Mouse (Mus musculus) fibroblast of lung, adult 2 months (primary cell): Measurements from ENCODE around the gene Nos1.
A peak's percentile ranks its signal among the peaks of the same experiment; 100 is the strongest.

Experiments used
- DNase-seq: peaks from one replicate; pipeline ENCODE4 v3.0.0-alpha.2; 2011; ENCODE audit warnings: low read depth

The Nos1 gene

DNA sequence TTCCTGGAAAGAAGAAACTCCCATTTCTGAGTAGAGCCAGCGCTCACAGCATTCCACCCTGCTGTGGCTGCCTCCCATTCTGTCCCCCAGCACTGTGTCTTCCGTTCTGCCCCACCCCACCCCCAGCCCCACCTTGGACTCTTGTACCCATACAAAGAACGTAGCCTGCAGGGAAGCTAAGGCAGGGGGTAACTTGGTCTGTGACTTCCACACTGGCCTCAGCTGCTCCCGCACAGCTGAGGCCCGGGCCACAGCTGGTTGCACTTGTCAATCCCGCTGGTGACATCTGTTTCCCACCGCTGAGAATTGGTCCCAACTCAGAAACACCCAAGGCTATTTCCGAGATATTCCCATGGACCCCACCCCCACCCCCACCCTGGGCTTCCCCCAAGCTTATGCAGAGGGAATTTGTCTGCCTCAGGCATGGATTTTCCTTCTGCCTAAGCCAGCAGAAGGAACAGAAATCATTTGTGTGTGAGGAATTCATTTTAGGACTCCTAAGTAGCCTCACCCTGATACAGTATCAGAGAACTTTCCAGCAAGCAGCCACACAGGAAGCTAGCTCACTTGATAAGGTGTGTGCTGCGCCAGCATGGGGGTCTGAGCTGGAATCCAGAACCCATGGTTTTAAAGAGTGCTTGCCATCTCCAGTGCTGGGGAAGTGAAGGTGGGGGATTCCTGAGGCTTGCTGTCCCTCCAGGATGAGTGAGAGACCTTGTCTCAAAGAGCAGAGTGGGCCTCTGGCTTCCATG is 117.4 kb downstream of the Nos1 start:
- DNase-seq = no peak

DNA sequence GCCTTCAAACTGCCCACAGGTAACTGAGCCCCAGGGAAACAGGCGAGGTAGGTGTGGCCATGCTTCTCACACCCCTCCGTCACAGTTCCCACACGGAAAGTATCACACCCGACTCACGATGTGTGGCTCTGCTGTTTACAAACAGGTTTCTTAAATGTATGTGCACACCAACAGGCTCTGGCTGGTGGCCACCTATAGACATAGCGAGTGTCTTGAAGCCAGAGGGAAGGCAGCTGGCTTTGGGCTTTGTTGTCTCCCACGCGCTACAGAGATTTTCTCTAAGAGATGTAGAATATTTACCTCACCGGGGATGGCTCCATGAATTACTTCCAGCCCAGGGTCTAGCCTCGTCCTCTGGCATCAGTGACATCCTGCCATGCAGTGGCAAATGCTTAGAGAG is 118.5 kb downstream of the Nos1 start:
- no peak for DNase-seq

DNA sequence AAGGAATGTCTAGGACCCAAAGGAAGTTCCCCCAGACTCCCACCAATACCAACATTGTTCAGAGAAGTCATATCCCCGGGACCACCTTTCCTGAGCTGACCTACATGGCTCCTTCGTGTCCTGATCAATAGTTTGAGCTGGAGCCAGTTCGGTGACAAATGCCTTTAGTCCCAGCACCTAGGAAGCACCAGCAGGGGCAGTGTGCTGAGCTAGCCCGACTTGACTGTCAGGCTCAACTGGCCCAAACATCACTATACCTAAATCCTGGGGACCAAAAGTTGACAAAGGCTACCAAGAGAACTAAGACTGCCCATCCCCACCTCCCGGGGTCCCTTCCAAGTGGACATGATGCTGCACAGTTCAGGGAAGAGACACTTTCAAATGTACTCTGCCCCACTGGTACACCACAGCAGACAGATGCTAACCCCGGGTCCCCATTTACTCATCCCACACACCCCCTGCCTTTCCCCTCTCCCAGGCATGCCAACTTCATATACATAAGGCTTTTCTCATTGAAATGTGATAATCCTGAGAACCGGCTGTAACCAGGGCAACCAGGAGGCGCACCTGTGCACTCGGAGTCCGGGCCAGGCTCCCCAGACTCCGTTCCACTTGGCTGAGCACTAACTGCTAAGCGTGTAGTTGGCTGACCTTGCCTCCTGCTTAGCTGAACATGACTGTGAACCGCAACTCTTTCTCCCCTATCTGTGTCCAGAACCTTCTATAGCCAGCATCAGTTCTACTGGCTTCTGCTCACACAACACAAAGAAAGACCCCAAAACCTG is 120.3 kb downstream of the Nos1 start:
- DNase-seq = no peak

DNA sequence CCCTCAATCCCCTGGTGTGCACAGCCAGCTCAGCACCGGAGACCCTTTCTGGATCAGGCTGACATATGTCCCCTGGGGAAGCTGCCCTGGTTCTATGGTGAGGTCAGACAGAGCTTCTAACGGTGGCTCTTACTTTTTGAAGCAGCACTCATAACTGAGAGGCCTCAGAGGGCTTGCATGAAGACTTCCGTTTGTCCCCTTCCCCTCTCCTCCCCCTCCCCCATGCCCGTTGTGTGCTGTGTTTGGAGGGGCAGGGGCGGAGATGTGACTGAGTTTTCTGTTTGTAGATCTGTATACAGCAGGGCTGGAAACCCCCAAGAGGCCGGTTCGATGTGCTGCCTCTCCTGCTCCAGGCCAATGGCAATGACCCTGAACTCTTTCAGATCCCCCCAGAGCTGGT is 122.7 kb downstream of the Nos1 start:
- DNase-seq = no peak

DNA sequence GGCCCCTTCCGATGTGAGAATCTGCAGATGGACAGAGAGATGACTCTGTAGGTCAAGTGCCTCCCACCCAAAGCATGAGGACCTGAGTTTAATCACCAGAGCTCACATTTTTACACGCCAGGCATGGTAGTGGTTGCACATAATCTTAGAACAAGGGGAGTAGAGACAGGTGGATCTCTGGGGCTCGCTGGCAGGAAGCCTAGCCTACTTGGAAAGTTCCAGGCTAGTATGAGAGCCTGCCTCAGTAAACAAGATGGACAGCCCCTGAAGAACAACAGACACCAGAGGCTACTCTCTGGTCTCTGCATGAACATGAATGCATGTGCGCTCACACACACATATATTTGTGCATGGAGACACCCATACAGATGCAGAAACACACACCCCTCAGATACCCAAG is 124.9 kb downstream of the Nos1 start:
- DNase-seq = no peak

DNA sequence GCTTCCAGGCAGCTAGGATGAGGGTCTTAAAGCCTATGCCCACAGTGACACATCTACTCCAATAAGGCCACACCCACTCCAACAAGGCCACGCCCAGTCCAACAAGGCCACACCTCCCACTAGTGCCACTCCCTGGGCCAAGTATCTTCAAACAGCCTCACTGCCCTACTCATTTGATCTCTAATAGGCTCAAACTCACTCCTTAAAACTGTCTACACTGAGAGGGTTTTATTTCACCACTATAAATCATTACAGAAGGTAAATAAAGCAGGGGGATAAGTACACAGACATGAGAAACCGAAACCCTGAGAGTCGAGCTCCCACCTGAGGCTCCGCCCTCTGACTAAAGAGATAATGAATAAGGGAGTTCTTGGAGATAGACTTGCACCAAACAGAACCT is 128.7 kb downstream of the Nos1 start:
- no peak for DNase-seq

DNA sequence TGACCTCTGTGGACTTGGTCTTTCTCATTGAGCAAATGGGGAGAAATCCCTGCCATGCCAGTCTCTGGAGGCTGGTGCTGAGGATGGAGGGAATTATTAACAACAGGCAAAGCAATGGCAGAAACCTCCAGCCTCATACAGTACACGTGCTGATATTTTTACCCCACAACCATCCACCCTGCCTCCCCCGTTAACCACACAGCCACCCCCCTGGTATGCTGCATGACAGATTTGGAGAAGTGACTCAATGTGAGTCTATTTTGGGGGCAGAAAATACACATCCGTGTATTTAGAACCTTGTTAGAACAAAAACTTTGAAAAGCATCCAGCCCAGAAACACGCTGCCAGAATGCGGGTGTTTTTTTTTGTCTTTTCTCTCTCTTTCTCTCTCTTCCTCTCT is 135.5 kb downstream of the Nos1 start:
- DNase-seq = no peak

DNA sequence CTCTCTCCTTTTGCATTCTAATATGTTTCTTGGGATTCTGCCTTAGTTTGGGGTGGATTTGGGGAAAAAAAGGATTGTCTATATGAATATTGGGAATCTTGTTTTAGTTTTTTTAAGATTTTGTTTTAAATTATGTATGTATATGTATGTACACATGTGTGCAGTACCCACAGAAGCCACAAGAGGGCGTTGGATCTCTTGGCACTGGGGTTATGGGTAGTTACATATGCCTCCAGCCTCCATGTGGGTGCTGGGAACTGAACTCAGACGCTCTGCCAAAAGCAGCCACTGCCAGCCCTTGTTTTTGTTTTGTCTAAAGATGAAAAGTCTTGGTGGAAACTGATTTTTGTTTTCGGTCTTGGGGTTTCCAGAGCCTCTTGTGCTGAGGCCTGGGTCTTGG is 136.1 kb downstream of the Nos1 start:
- no peak for DNase-seq

DNA sequence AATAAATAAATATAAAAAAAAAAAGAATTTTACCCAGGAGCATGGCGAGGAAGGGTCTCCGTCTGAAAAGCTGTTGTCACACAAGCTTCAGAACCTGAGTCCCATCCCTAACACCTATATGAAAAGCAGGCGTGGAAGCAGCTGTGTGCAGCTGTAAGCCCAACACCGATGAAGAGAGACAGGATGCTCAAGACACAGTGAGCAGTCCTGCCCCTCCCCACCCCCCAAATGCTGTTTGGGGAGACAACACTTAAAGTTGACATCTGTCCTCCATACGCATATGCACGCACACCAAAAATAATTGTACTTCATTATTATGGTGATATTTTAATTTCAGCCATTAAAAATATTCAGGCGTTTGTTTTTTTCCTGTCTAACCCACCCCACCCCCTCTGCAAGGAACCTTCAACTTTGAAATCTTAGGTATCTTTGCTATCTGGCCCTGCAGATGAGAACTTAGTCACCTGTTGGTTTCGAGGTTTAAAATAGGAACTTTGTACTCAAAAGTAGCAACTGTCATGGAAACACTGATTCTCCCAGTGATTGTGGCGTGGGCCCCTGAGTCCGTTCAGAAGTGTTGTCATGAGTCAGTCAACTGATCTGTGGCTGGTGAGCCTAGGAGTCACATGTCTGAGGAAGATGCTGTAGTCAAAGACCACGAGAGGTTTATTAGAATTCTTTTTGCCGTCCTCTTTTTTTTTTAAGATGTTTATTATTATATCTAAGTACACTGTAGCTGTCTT is 141.1 kb downstream of the Nos1 start:
- DNase-seq = no peak

DNA sequence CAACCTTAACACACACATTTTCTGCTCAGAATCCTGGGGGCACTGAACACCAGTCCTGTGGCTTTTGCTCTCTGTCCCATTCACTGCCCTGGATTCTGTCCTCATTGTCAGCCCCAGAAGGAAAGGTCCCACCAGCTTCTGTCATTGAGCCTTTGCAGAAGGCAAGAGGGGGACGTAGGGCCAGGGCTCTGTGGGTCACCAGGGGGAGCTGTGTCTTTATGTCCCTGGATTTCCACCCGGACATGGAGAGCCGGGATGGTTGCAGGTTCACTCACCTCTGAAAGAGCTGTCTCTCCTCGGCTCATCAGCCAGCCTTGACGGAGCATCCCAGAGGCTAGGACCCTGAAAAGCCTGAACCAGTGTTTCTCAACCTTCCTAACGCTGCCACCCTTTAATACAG is 142.9 kb downstream of the Nos1 start:
- no peak for DNase-seq

DNA sequence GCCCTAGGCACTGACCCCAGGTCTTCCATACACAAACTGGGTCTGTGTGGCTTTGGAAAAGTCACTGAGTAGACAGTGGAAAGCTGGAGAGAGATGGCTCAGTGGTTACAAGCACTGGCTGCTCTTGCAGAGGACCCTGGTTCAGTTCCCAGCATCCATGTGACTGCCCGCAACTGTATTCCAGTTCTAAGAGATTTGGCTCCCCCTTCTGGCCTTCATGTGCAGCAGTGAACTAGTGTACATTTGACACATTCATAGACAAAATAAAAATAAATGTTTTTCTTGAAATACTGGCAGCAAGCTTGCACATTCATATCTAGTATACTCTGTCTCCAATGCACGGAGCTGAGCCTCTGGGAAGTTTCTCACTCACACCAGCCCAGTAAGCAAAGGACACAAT is 147.7 kb downstream of the Nos1 start:
- DNase-seq = no peak

DNA sequence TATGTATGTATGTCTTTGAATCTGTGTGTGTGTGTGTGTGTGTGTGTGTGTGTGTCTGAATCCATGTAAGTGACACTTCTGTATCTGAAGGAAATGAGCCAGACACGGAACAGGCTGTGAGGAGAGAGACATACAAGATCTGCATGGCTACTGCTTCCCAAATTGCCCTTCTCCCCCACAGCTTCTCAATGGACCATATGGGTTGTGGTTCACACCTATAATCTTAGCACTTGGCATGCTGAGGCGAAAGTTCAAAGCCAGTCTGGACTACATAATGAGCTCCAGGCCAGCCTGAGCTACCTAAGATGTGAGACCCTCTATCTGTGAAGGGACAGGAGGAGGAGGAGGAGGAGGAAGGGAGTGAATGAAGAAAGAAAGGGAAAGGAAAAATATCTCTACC is 151.4 kb downstream of the Nos1 start:
- no peak for DNase-seq

DNA sequence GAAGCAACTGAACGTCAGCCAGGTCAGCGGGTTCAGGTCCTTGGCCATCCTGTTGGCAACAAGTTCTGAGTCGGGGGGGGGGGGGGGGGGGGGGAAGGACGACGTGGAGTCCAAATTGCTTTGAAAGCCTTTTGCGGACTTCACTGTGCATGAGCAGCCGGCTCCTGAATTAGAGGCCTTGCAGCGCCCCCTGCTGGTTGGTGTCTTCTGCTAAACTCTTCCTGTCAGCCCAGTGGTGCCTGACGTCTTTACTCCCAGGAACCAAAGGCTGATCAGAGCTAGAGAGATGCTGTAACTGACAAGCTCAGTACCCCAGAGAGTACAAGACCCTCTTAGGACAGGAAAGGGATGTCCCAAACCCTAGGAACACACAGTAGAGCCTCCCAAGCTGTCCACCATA is 152.0 kb downstream of the Nos1 start:
- peak; percentile 18 for DNase-seq

DNA sequence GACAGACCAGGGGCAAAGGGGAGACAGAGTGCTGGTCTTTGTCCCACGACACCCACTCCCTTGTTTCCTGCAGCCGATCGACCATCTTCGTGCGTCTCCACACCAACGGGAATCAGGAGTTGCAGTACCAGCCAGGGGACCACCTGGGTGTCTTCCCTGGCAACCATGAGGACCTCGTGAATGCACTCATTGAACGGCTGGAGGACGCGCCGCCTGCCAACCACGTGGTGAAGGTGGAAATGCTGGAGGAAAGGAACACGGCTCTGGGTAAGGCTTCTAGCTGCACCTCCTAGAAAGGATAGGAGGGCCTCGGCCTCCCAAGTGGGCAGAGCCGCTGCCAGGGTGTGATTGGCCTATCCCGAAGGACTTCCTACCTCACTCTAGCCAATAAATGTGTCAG is 155.5 kb downstream of the Nos1 start:
- no peak for DNase-seq

DNA sequence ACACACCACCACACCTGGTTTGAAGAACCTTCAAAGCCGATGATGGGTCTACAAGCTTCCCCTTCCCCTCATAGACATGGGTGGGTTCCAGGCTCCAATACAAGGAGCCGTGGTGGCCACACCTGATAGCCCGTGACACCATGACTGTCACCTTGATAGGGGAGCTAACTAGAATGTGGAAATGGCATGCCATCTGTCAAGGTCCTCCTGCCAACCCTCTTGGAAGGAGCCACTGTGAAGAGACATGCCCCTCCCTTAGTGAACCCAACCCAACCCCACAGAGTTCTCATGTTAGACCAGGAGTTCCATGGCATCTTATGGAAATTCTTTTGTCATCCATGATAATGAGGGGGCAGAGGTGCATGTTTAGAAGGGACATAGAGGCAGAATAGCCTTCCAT is 156.4 kb downstream of the Nos1 start:
- DNase-seq = no peak

DNA sequence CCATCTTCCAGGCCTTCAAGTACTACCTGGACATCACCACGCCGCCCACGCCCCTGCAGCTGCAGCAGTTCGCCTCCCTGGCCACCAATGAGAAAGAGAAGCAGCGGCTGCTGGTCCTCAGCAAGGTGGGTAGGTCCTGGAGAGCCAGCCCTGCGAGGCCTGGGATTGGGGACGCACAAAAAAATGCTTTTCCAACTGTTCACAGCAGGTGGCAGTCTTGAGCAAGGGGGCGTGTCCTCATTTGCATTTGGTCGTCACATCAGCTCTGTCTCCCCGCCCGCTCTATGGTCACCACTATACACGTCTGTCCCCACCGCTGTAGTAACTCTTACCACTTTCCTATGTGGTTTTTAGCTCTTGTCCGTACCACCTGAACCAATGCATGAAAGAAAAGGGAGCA is 157.3 kb downstream of the Nos1 start:
- DNase-seq = peak; percentile 18

DNA sequence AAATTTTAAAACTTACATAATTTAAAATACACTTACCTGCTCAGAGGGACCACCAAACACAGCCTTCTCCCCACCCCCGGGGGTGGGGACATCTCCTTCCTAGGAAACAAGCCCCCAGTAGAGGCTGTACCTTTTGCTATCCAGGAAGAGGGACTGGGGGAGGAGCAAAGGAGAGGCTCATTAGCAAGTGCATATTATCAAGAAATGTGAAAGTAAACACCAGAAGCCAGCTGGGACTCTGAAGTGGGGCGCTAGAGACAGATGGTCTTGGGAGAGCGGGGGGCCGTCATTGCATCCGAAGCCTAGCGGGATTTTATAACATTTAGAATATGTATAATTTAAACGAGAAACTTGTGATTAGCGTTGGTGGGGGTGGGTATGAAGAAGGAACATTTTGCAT is 158.6 kb downstream of the Nos1 start:
- DNase-seq = no peak

DNA sequence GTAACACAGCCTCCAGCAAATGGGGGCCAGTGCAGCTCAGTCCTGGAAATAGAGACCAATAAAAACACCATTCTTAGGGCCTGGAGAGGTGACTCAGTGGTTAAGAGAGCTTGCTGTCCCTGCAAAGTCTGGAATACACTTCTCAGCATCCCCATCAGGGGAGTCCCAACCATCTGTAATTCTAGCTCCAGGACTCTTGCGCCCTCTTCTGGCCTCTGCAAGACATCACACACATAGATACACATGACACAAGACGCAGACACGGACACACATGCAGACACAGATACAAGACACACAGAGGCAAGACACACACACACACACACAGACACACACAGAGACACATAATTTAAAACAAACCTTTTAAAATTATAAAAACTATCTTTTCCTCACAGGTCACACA is 160.7 kb downstream of the Nos1 start:
- DNase-seq = no peak

DNA sequence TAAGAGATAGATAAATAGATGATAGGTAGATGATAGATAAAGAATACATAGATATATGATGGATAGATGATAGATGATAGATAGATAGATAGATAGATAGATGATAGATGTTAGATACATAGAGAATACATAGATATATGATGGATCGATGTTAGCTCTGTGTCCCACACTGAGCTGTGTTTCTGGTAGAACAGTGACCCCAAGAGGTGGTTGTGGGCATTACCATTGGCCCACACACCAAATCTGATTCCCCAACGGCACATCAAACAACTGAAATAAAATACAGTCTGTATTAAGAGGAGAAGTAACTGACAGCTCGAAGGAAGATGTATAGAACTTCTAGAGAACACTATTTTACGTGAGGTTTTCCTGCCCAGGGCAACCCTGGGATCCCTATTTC is 165.8 kb downstream of the Nos1 start:
- DNase-seq = no peak

DNA sequence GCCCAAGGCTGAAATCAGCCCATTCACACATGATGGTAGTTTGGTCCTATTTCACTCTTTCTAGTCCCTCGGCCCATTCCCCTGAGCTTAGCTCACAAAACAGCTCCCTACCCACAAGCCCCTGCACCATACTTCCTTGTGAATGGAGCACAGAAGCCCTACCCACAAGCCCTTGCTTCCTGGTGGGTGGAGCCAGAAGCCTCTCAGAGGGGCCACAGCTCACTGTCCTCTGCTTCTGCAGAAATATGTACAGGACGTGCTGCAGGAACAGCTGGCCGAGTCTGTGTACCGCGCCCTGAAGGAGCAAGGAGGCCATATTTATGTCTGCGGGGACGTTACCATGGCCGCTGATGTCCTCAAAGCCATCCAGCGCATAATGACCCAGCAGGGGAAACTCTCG is 168.6 kb downstream of the Nos1 start:
- no peak for DNase-seq

DNA sequence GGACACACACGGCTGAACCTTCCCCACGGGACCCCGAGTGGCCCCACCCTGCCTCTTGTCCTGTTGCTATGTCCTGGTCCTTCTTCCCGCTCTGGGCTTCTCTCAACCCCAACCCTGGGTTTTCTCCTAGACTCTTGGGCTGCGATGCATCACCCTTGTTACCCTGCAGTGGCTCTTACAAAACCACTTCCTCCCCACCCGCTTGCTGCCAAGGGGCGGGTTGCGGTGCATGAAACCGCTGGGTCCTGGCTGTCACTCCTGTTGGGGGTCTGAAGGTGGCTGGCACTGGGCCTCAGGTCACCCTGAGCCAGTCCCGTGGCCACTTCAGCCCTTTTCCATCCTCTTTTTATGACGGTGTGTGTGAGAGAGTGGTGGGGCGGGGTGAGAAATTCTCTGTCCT is 173.1 kb downstream of the Nos1 start:
- DNase-seq = no peak

DNA sequence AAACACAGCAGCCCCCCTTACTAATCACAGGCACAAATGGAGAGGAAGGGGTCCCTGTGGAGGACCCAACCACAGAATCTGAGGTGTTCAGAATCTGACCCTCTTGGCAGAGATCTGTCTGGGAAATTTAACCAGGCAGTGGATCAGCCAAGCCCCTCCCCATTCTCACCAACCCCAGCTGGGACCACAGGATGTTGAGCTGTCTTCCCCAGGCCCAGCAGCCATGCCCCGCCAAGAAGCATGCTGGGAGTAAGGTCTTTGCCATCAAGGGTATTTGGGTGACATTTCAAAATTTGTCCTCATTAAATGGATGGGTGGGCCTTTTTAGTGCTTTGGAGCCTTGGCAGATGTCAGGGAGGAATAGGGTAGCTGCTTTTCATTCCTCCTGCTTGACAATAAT is 173.6 kb downstream of the Nos1 start:
- DNase-seq = no peak
